Mouse (Mus musculus): ENCODE measurements around the gene Trpc5os. TPM values are rescaled to one million over a fixed set of nuclear protein-coding genes. Genes with fewer than 3 reads are reported as not detected.

The Trpc5os gene
- polyA plus RNA-seq (2015; fragmentation: Nextera tagmentation; extraction: Ambion mirVana), result not detected in 2 replicates

DNA sequence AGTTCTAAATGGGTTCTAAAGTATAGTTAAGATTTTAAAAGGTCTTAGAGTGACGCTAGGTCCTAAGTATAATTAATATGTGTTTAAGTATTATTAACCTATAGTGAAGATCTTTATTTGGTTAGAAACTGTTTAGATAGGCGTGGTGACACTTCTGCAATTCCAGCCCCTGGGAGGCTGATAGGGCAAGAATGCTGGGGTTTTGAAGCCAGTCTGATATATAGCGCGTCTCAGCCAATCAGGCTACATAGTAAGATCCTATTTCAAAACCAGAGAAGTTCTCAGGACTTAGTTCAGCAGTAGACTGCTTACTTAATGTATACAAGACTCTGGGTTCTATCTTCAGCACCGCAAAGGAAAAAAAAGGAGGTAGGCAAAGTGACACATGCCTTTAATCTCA lies at the start of gene Trpc5os:
TSS of gene Trpc5os (plus strand) at position 301 of the 400 bp plus-strand sequence.

Other genes with a start within 250 kb of the Trpc5os start
- 15.8 and 16.3 TPM in 2 replicates for gene Alg13, start 138.8 kb upstream of the Trpc5os start, polyA plus RNA-seq (2015; fragmentation: Nextera tagmentation; extraction: Ambion mirVana)
- gene Trpc5, start 231.6 kb downstream of the Trpc5os start, polyA plus RNA-seq (2015; fragmentation: Nextera tagmentation; extraction: Ambion mirVana), result 0.30 and 0.69 TPM in 2 replicates
- gene Rtl4, start 232.3 kb downstream of the Trpc5os start, polyA plus RNA-seq (2015; fragmentation: Nextera tagmentation; extraction: Ambion mirVana), result 0.87 and 3.6 TPM in 2 replicates